Mouse (Mus musculus) kidney, adult 2 months (tissue): ENCODE data around the gene Hist1h4h.
"Not testable (repeated sequence)": the region's sequence is repeated elsewhere in the genome, so short reads cannot be mapped to it uniquely, and the experiment has no call there.

ENCODE experiments used
- CTCF ChIP-seq: fragments of 200-500 bp; conservative IDR thresholded peaks from 2 replicates; pipeline ENCODE4 v1.5.1; 2011; ENCODE audit warnings: low read depth, mild to moderate bottlenecking, control low read depth, low read length, moderate library complexity, mixed read lengths; ENCODE audit not compliant: insufficient read depth, insufficient read length
- POLR2A ChIP-seq: fragments of 200-500 bp; IDR thresholded peaks from one replicate; pipeline ENCODE4 v1.6.1; 2011; ENCODE audit warnings: low read depth, low read length, control low read depth

DNA sequence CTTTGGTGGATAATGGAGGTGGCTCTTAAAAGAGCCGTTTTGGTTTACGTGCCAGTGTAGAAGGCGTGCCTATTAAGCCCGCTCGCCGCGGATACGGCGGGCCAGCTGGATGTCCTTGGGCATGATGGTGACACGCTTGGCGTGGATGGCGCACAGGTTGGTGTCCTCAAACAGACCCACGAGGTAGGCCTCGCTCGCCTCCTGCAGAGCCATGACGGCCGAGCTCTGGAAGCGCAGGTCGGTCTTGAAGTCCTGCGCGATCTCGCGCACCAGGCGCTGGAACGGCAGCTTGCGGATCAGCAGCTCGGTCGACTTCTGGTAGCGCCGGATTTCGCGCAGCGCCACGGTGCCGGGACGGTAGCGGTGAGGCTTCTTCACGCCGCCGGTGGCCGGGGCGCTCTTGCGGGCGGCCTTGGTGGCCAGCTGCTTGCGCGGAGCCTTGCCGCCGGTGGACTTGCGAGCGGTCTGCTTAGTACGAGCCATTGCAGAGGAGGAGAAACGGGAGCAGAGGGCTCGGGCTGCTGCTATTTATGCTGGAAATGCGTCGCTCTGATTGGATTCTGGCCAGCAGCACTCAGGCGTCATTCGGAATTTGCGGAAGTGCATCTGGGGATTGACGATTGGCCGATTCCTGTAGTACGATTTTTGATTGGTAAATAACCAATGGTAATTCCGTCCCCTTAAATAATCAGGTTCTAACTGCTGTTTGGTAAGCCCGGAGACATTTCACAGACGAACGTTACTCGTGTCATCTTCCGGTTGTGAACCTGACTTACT, 31.2 kb downstream of the Hist1h4h start, which contains the start of gene Hist1h3e:
- TF ChIP-seq CTCF, result not testable (repeated sequence)
- TF ChIP-seq POLR2A, result peak; percentile 66
